Mouse (Mus musculus): ENCODE measurements around the gene Ntm. TPM values are rescaled to one million over a fixed set of nuclear protein-coding genes. Genes with fewer than 3 reads are reported as not detected.

The Ntm gene
- polyA plus RNA-seq, 1 experiment from 2014 or later: 61.4 TPM

GRCm38 (mm10) chr9:29369621-29370020, 593.3 kb downstream of the Ntm start:
- Histone ChIP-seq H3K36me3 (ENCODE audit: poor library complexity, severe bottlenecking) (no peaks in the 10 kb centered on the region), H3K9me3 (replicated peaks) (no peaks in the 10 kb centered on the region), H3K9ac (no peak overlapping the region), H3K27ac (no peak overlapping the region), H3K4me2 (no peak overlapping the region), H3K4me3 (no peak overlapping the region), H3K27me3 (peaks cover 3% of the 10 kb centered on the region; the same call in 1 of the 2 replicates), H3K4me1 (no peaks in the 10 kb centered on the region)
- 73% methylated on average over 3 of the region's 3 CpGs for WGBS
- no peak for ATAC-seq

GRCm38 (mm10) chr9:29368291-29368690, 594.6 kb downstream of the Ntm start:
- no peak overlapping the region for H3K4me3 ChIP-seq
- H3K9ac ChIP-seq: no peak overlapping the region
- no peaks in the 10 kb centered on the region for H3K9me3 ChIP-seq (replicated peaks)
- ATAC-seq: no peak
- H3K4me2 ChIP-seq: no peak overlapping the region
- 63% methylated on average over 3 of the region's 3 CpGs for WGBS
- no peak overlapping the region for H3K27ac ChIP-seq
- H3K4me1 ChIP-seq: no peaks in the 10 kb centered on the region
- H3K36me3 ChIP-seq (ENCODE audit: poor library complexity, severe bottlenecking): no peaks in the 10 kb centered on the region
- peaks cover 3% of the 10 kb centered on the region; the same call in 1 of the 2 replicates for H3K27me3 ChIP-seq

- 80% methylated on average over 4 of the region's 4 CpGs for WGBS
- H3K27me3 ChIP-seq: no peaks in the 10 kb centered on the region
- no peak overlapping the region for H3K4me2 ChIP-seq
- H3K9ac ChIP-seq: no peak overlapping the region
- no peaks in the 10 kb centered on the region for H3K4me1 ChIP-seq
- H3K27ac ChIP-seq: no peak overlapping the region
- no peak overlapping the region for H3K4me3 ChIP-seq
- H3K36me3 ChIP-seq (ENCODE audit: poor library complexity, severe bottlenecking): no peaks in the 10 kb centered on the region
- no peaks in the 10 kb centered on the region for H3K9me3 ChIP-seq (replicated peaks)
- no peak for ATAC-seq
Observed at GRCm38 (mm10) chr9:29357796-29358195, 605.1 kb downstream of the Ntm start.

- Histone ChIP-seq H3K27ac (no peak overlapping the region), H3K9me3 (replicated peaks) (no peaks in the 10 kb centered on the region), H3K9ac (no peak overlapping the region), H3K36me3 (ENCODE audit: poor library complexity, severe bottlenecking) (no peaks in the 10 kb centered on the region), H3K4me2 (no peak overlapping the region), H3K27me3 (no peaks in the 10 kb centered on the region), H3K4me3 (no peak overlapping the region), H3K4me1 (no peaks in the 10 kb centered on the region)
- no peak for ATAC-seq
- WGBS: 90% methylated on average over 7 of the region's 7 CpGs
Observed at GRCm38 (mm10) chr9:29342303-29342702, 620.6 kb downstream of the Ntm start.

GRCm38 (mm10) chr9:29341292-29341691, 621.6 kb downstream of the Ntm start:
- WGBS: 95% methylated on average over 3 of the region's 3 CpGs
- no peak overlapping the region for H3K27ac ChIP-seq
- ATAC-seq: no peak

GRCm38 (mm10) chr9:29335671-29336070, 627.3 kb downstream of the Ntm start:
- no peaks in the 10 kb centered on the region for H3K9me3 ChIP-seq (replicated peaks)
- H3K36me3 ChIP-seq (ENCODE audit: poor library complexity, severe bottlenecking): no peaks in the 10 kb centered on the region
- no peak for ATAC-seq
- H3K4me1 ChIP-seq: peaks cover 4% of the 10 kb centered on the region
- H3K4me3 ChIP-seq: no peak overlapping the region
- WGBS: 75% methylated on average over 2 of the region's 2 CpGs
- no peaks in the 10 kb centered on the region for H3K27me3 ChIP-seq
- no peak overlapping the region for H3K27ac ChIP-seq
- no peak overlapping the region for H3K4me2 ChIP-seq
- H3K9ac ChIP-seq: no peak overlapping the region

More at GRCm38 (mm10) chr9:29341292-29341691, 621.6 kb downstream of the Ntm start:
- Histone ChIP-seq H3K4me3 (no peak overlapping the region), H3K4me1 (no peaks in the 10 kb centered on the region), H3K36me3 (ENCODE audit: poor library complexity, severe bottlenecking) (no peaks in the 10 kb centered on the region), H3K4me2 (no peak overlapping the region), H3K9me3 (replicated peaks) (no peaks in the 10 kb centered on the region), H3K27me3 (no peaks in the 10 kb centered on the region), H3K9ac (no peak overlapping the region)

- no peaks in the 10 kb centered on the region for H3K9me3 ChIP-seq (replicated peaks)
- 20% methylated on average over 3 of the region's 3 CpGs for WGBS
- H3K9ac ChIP-seq: no peak overlapping the region
- no peak for ATAC-seq
- no peak overlapping the region for H3K27ac ChIP-seq
- H3K4me3 ChIP-seq: no peak overlapping the region
- H3K4me2 ChIP-seq: no peak overlapping the region
- peaks cover 4% of the 10 kb centered on the region for H3K4me1 ChIP-seq
- H3K36me3 ChIP-seq (ENCODE audit: poor library complexity, severe bottlenecking): no peaks in the 10 kb centered on the region
- no peaks in the 10 kb centered on the region for H3K27me3 ChIP-seq
Observed at GRCm38 (mm10) chr9:29332296-29333090, 630.4 kb downstream of the Ntm start.

GRCm38 (mm10) chr9:29330486-29330885, 632.5 kb downstream of the Ntm start:
- 88% methylated on average over 3 of the region's 3 CpGs for WGBS
- Histone ChIP-seq H3K9me3 (replicated peaks) (no peaks in the 10 kb centered on the region), H3K27me3 (no peaks in the 10 kb centered on the region), H3K27ac (no peak overlapping the region), H3K36me3 (ENCODE audit: poor library complexity, severe bottlenecking) (no peaks in the 10 kb centered on the region), H3K4me1 (peaks cover 4% of the 10 kb centered on the region), H3K4me3 (no peak overlapping the region), H3K9ac (no peak overlapping the region), H3K4me2 (no peak overlapping the region)
- no peak for ATAC-seq

- WGBS: 91% methylated on average over 3 of the region's 3 CpGs
- Histone ChIP-seq H3K27me3 (no peaks in the 10 kb centered on the region), H3K36me3 (ENCODE audit: poor library complexity, severe bottlenecking) (no peaks in the 10 kb centered on the region), H3K4me2 (no peak overlapping the region), H3K4me3 (no peak overlapping the region), H3K9me3 (replicated peaks) (no peaks in the 10 kb centered on the region), H3K27ac (no peak overlapping the region), H3K9ac (no peak overlapping the region), H3K4me1 (no peaks in the 10 kb centered on the region)
- ATAC-seq: no peak
Observed at GRCm38 (mm10) chr9:29326283-29326682, 636.7 kb downstream of the Ntm start.

GRCm38 (mm10) chr9:29325137-29325536, 637.8 kb downstream of the Ntm start:
- H3K27ac ChIP-seq: no peak overlapping the region
- ATAC-seq: no peak
- H3K4me3 ChIP-seq: no peak overlapping the region
- no peak overlapping the region for H3K4me2 ChIP-seq
- WGBS: 82% methylated on average over 8 of the region's 8 CpGs
- no peaks in the 10 kb centered on the region for H3K36me3 ChIP-seq (ENCODE audit: poor library complexity, severe bottlenecking)
- no peaks in the 10 kb centered on the region for H3K4me1 ChIP-seq
- H3K9me3 ChIP-seq (replicated peaks): no peaks in the 10 kb centered on the region
- no peaks in the 10 kb centered on the region for H3K27me3 ChIP-seq
- H3K9ac ChIP-seq: no peak overlapping the region

- peaks cover 38% of the 10 kb centered on the region for H3K4me1 ChIP-seq
- no peaks in the 10 kb centered on the region for H3K27me3 ChIP-seq
- no peaks in the 10 kb centered on the region for H3K9me3 ChIP-seq (replicated peaks)
- H3K9ac ChIP-seq: no peak overlapping the region
- no peak overlapping the region for H3K4me3 ChIP-seq
- ATAC-seq: no peak
- 68% methylated on average over 1 of the region's 1 CpGs for WGBS
- H3K27ac ChIP-seq: no peak overlapping the region
- H3K4me2 ChIP-seq: no peak overlapping the region
- no peaks in the 10 kb centered on the region for H3K36me3 ChIP-seq (ENCODE audit: poor library complexity, severe bottlenecking)
Observed at GRCm38 (mm10) chr9:29319197-29319596, 643.7 kb downstream of the Ntm start.

GRCm38 (mm10) chr9:29318676-29319162, 644.2 kb downstream of the Ntm start:
- H3K4me1 ChIP-seq: peaks cover 38% of the 10 kb centered on the region
- no peak overlapping the region for H3K4me3 ChIP-seq
- H3K4me2 ChIP-seq: no peak overlapping the region
- no peak for ATAC-seq
- no peaks in the 10 kb centered on the region for H3K27me3 ChIP-seq
- H3K9ac ChIP-seq: no peak overlapping the region
- WGBS: 82% methylated on average over 8 of the region's 8 CpGs
- H3K36me3 ChIP-seq (ENCODE audit: poor library complexity, severe bottlenecking): no peaks in the 10 kb centered on the region
- no peaks in the 10 kb centered on the region for H3K9me3 ChIP-seq (replicated peaks)
- no peak overlapping the region for H3K27ac ChIP-seq

- Histone ChIP-seq H3K36me3 (ENCODE audit: poor library complexity, severe bottlenecking) (no peaks in the 10 kb centered on the region), H3K4me1 (peaks cover 38% of the 10 kb centered on the region), H3K27me3 (no peaks in the 10 kb centered on the region), H3K9me3 (replicated peaks) (no peaks in the 10 kb centered on the region), H3K4me3 (no peak overlapping the region), H3K4me2 (no peak overlapping the region), H3K27ac (no peak overlapping the region), H3K9ac (no peak overlapping the region)
- 16% methylated on average over 3 of the region's 3 CpGs for WGBS
- peak; percentile 93 for ATAC-seq
Observed at GRCm38 (mm10) chr9:29317623-29318022, 645.3 kb downstream of the Ntm start.
